Mouse (Mus musculus): ENCODE measurements around the gene Nrk. TPM values are rescaled to one million over a fixed set of nuclear protein-coding genes. Genes with fewer than 3 reads are reported as not detected.

Nrk gene
- polyA plus RNA-seq, 1 experiment from 2014 or later: 0.53 TPM

GRCm38 (mm10) chrX:139016540-139016939 is 102.3 kb downstream of the Nrk start:
- Histone ChIP-seq H3K27me3 (replicated peaks; ENCODE audit: control insufficient read depth, insufficient read depth, low read length) (no peaks in the 10 kb centered on the region), H3K9ac (ENCODE audit: low read length) (no peak overlapping the region), H3K4me2 (ENCODE audit: low read length) (no peak overlapping the region), H3K4me3 (ENCODE audit: low read depth, low read length) (no peak overlapping the region), H3K4me1 (ENCODE audit: control insufficient read depth, insufficient read depth, low read length) (no peaks in the 10 kb centered on the region), H3K27ac (ENCODE audit: low read depth, low read length) (no peak overlapping the region), H3K36me3 (ENCODE audit: control insufficient read depth, insufficient read depth, low read length) (no peaks in the 10 kb centered on the region), H3K9me3 (replicated peaks; ENCODE audit: control insufficient read depth, low read length) (no peaks in the 10 kb centered on the region)
- peak; percentile 13 for DNase-seq (ENCODE audit: low spot score)
- ATAC-seq: no peak
- 75% methylated on average over 1 of the region's 1 CpGs for WGBS

- no peak overlapping the region for H3K4me2 ChIP-seq (ENCODE audit: low read length)
- no peaks in the 10 kb centered on the region for H3K4me1 ChIP-seq (ENCODE audit: control insufficient read depth, insufficient read depth, low read length)
- no peak overlapping the region for H3K9ac ChIP-seq (ENCODE audit: low read length)
- H3K4me3 ChIP-seq (ENCODE audit: low read depth, low read length): no peak overlapping the region
- no peaks in the 10 kb centered on the region for H3K36me3 ChIP-seq (ENCODE audit: control insufficient read depth, insufficient read depth, low read length)
- DNase-seq (ENCODE audit: low spot score): no peak
- no peak for ATAC-seq
- whole genome bisulfite sequencing: 72% methylated on average over 3 of the region's 3 CpGs
- no peak overlapping the region for H3K27ac ChIP-seq (ENCODE audit: low read depth, low read length)
- no peaks in the 10 kb centered on the region for H3K9me3 ChIP-seq (replicated peaks; ENCODE audit: control insufficient read depth, low read length)
- no peaks in the 10 kb centered on the region for H3K27me3 ChIP-seq (replicated peaks; ENCODE audit: control insufficient read depth, insufficient read depth, low read length)
Observed at GRCm38 (mm10) chrX:139026532-139027097, 112.4 kb downstream of the Nrk start.

- H3K9me3 ChIP-seq (replicated peaks; ENCODE audit: control insufficient read depth, low read length): no peaks in the 10 kb centered on the region
- H3K27ac ChIP-seq (ENCODE audit: low read depth, low read length): no peak overlapping the region
- WGBS: 82% methylated on average over 5 of the region's 5 CpGs
- no peaks in the 10 kb centered on the region for H3K27me3 ChIP-seq (replicated peaks; ENCODE audit: control insufficient read depth, insufficient read depth, low read length)
- H3K9ac ChIP-seq (ENCODE audit: low read length): no peak overlapping the region
- no peaks in the 10 kb centered on the region for H3K36me3 ChIP-seq (ENCODE audit: control insufficient read depth, insufficient read depth, low read length)
- no peaks in the 10 kb centered on the region for H3K4me1 ChIP-seq (ENCODE audit: control insufficient read depth, insufficient read depth, low read length)
- H3K4me2 ChIP-seq (ENCODE audit: low read length): no peak overlapping the region
- no peak overlapping the region for H3K4me3 ChIP-seq (ENCODE audit: low read depth, low read length)
- ATAC-seq: no peak
- no peak for DNase-seq (ENCODE audit: low spot score)
Observed at GRCm38 (mm10) chrX:139027296-139027695, 113.1 kb downstream of the Nrk start.

GRCm38 (mm10) chrX:139027909-139028308 is 113.7 kb downstream of the Nrk start:
- H3K4me3 ChIP-seq (ENCODE audit: low read depth, low read length): no peak overlapping the region
- H3K4me1 ChIP-seq (ENCODE audit: control insufficient read depth, insufficient read depth, low read length): no peaks in the 10 kb centered on the region
- ATAC-seq (no peak), DNase-seq (ENCODE audit: low spot score) (no peak)
- 78% methylated on average over 6 of the region's 6 CpGs for WGBS
- no peak overlapping the region for H3K9ac ChIP-seq (ENCODE audit: low read length)
- H3K4me2 ChIP-seq (ENCODE audit: low read length): no peak overlapping the region
- H3K36me3 ChIP-seq (ENCODE audit: control insufficient read depth, insufficient read depth, low read length): no peaks in the 10 kb centered on the region
- H3K27ac ChIP-seq (ENCODE audit: low read depth, low read length): no peak overlapping the region
- H3K9me3 ChIP-seq (replicated peaks; ENCODE audit: control insufficient read depth, low read length): no peaks in the 10 kb centered on the region
- H3K27me3 ChIP-seq (replicated peaks; ENCODE audit: control insufficient read depth, insufficient read depth, low read length): no peaks in the 10 kb centered on the region

GRCm38 (mm10) chrX:139037666-139038065 is 123.4 kb downstream of the Nrk start:
- no peaks in the 10 kb centered on the region for H3K4me1 ChIP-seq (ENCODE audit: control insufficient read depth, insufficient read depth, low read length)
- no peak overlapping the region for H3K4me3 ChIP-seq (ENCODE audit: low read depth, low read length)
- DNase-seq (ENCODE audit: low spot score) (no peak), ATAC-seq (no peak)
- H3K4me2 ChIP-seq (ENCODE audit: low read length): no peak overlapping the region
- H3K27me3 ChIP-seq (replicated peaks; ENCODE audit: control insufficient read depth, insufficient read depth, low read length): no peaks in the 10 kb centered on the region
- H3K9ac ChIP-seq (ENCODE audit: low read length): no peak overlapping the region
- WGBS: 89% methylated on average over 1 of the region's 1 CpGs
- no peaks in the 10 kb centered on the region for H3K36me3 ChIP-seq (ENCODE audit: control insufficient read depth, insufficient read depth, low read length)
- H3K27ac ChIP-seq (ENCODE audit: low read depth, low read length): no peak overlapping the region
- H3K9me3 ChIP-seq (replicated peaks; ENCODE audit: control insufficient read depth, low read length): no peaks in the 10 kb centered on the region

GRCm38 (mm10) chrX:139039314-139039713 is 125.1 kb downstream of the Nrk start:
- Histone ChIP-seq H3K4me1 (ENCODE audit: control insufficient read depth, insufficient read depth, low read length) (no peaks in the 10 kb centered on the region), H3K27me3 (replicated peaks; ENCODE audit: control insufficient read depth, insufficient read depth, low read length) (no peaks in the 10 kb centered on the region), H3K9ac (ENCODE audit: low read length) (no peak overlapping the region), H3K4me2 (ENCODE audit: low read length) (no peak overlapping the region), H3K4me3 (ENCODE audit: low read depth, low read length) (no peak overlapping the region), H3K9me3 (replicated peaks; ENCODE audit: control insufficient read depth, low read length) (no peaks in the 10 kb centered on the region), H3K36me3 (ENCODE audit: control insufficient read depth, insufficient read depth, low read length) (no peaks in the 10 kb centered on the region), H3K27ac (ENCODE audit: low read depth, low read length) (no peak overlapping the region)
- 70% methylated on average over 2 of the region's 2 CpGs for WGBS
- ATAC-seq: no peak
- no peak for DNase-seq (ENCODE audit: low spot score)

- Histone ChIP-seq H3K4me3 (ENCODE audit: low read depth, low read length) (no peak overlapping the region), H3K9ac (ENCODE audit: low read length) (no peak overlapping the region), H3K27ac (ENCODE audit: low read depth, low read length) (no peak overlapping the region), H3K27me3 (replicated peaks; ENCODE audit: control insufficient read depth, insufficient read depth, low read length) (no peaks in the 10 kb centered on the region), H3K4me1 (ENCODE audit: control insufficient read depth, insufficient read depth, low read length) (no peaks in the 10 kb centered on the region), H3K9me3 (replicated peaks; ENCODE audit: control insufficient read depth, low read length) (no peaks in the 10 kb centered on the region), H3K4me2 (ENCODE audit: low read length) (no peak overlapping the region), H3K36me3 (ENCODE audit: control insufficient read depth, insufficient read depth, low read length) (no peaks in the 10 kb centered on the region)
- ATAC-seq (no peak), DNase-seq (ENCODE audit: low spot score) (no peak)
- 72% methylated on average over 1 of the region's 1 CpGs for WGBS
Observed at GRCm38 (mm10) chrX:139041148-139041547, 126.9 kb downstream of the Nrk start.

GRCm38 (mm10) chrX:139051976-139052375 is 137.7 kb downstream of the Nrk start:
- 76% methylated on average over 1 of the region's 1 CpGs for WGBS

GRCm38 (mm10) chrX:139053149-139053548 is 138.9 kb downstream of the Nrk start:
- DNase-seq (ENCODE audit: low spot score) (no peak), ATAC-seq (no peak)
- H3K4me1 ChIP-seq (ENCODE audit: control insufficient read depth, insufficient read depth, low read length): no peaks in the 10 kb centered on the region
- no peak overlapping the region for H3K27ac ChIP-seq (ENCODE audit: low read depth, low read length)
- no peaks in the 10 kb centered on the region for H3K9me3 ChIP-seq (replicated peaks; ENCODE audit: control insufficient read depth, low read length)
- no peak overlapping the region for H3K9ac ChIP-seq (ENCODE audit: low read length)
- H3K27me3 ChIP-seq (replicated peaks; ENCODE audit: control insufficient read depth, insufficient read depth, low read length): no peaks in the 10 kb centered on the region
- H3K4me3 ChIP-seq (ENCODE audit: low read depth, low read length): no peak overlapping the region
- H3K4me2 ChIP-seq (ENCODE audit: low read length): no peak overlapping the region
- WGBS: 96% methylated on average over 1 of the region's 1 CpGs
- no peaks in the 10 kb centered on the region for H3K36me3 ChIP-seq (ENCODE audit: control insufficient read depth, insufficient read depth, low read length)

More at GRCm38 (mm10) chrX:139051976-139052375, 137.7 kb downstream of the Nrk start:
- Histone ChIP-seq H3K4me1 (ENCODE audit: control insufficient read depth, insufficient read depth, low read length) (no peaks in the 10 kb centered on the region), H3K27ac (ENCODE audit: low read depth, low read length) (no peak overlapping the region), H3K36me3 (ENCODE audit: control insufficient read depth, insufficient read depth, low read length) (no peaks in the 10 kb centered on the region), H3K27me3 (replicated peaks; ENCODE audit: control insufficient read depth, insufficient read depth, low read length) (no peaks in the 10 kb centered on the region), H3K4me3 (ENCODE audit: low read depth, low read length) (no peak overlapping the region), H3K9ac (ENCODE audit: low read length) (no peak overlapping the region), H3K4me2 (ENCODE audit: low read length) (no peak overlapping the region), H3K9me3 (replicated peaks; ENCODE audit: control insufficient read depth, low read length) (no peaks in the 10 kb centered on the region)
- no peak for ATAC-seq
- no peak for DNase-seq (ENCODE audit: low spot score)
